Mouse (Mus musculus) heart, embryonic 12.5 days (tissue): ENCODE data around the gene Tex19.2. TPM values are rescaled to one million over a fixed set of nuclear protein-coding genes. Genes with fewer than 3 reads are reported as not detected.

ENCODE experiments used
- polyA plus RNA-seq: library from polyadenylated mRNA; unstranded; fragments of >200 nt; fragmentation: Nextera tagmentation; extraction: Ambion mirVana; gene quantifications from 2 replicates; pipeline ENCODE4 v1.2.1, GENCODE M21; 2016

The Tex19.2 gene
- polyA plus RNA-seq, 1 experiment from 2014 or later, result not detected

Other genes with a start within 250 kb of the Tex19.2 start
- 4.7 and 4.9 TPM in 2 replicates for gene Ccdc57, start 185.8 kb downstream of the Tex19.2 start, polyA plus RNA-seq
- gene Slc16a3, start 170.2 kb downstream of the Tex19.2 start, polyA plus RNA-seq, result 289 and 290 TPM in 2 replicates
- gene Csnk1d, start 127.3 kb downstream of the Tex19.2 start, polyA plus RNA-seq, result 94.7 and 95.4 TPM in 2 replicates
- gene Cd7, start 79.3 kb downstream of the Tex19.2 start, polyA plus RNA-seq, result not detected in 2 replicates
- not detected in 2 replicates for gene Sectm1b, start 55.1 kb downstream of the Tex19.2 start, polyA plus RNA-seq
- not detected in 2 replicates for gene Sectm1a, start 37.5 kb downstream of the Tex19.2 start, polyA plus RNA-seq
- 0.15 and 0.54 TPM in 2 replicates for gene Tex19.1, start 27.5 kb upstream of the Tex19.2 start, polyA plus RNA-seq
- not detected in 2 replicates for gene Uts2r, start 41.6 kb upstream of the Tex19.2 start, polyA plus RNA-seq
- gene Hexdc, start 85.8 kb upstream of the Tex19.2 start, polyA plus RNA-seq, result 7.8 and 8.4 TPM in 2 replicates
- 27.2 and 31.8 TPM in 2 replicates for gene Ogfod3, start 86.0 kb upstream of the Tex19.2 start, polyA plus RNA-seq
- 22.6 and 23.3 TPM in 2 replicates for gene Cybc1, start 110.6 kb upstream of the Tex19.2 start, polyA plus RNA-seq
- gene Narf, start 118.6 kb upstream of the Tex19.2 start, polyA plus RNA-seq, result 47.3 and 56.8 TPM in 2 replicates
- gene Foxk2, start 141.3 kb upstream of the Tex19.2 start, polyA plus RNA-seq, result 6.0 and 7.1 TPM in 2 replicates
- gene Wdr45b, start 235.8 kb upstream of the Tex19.2 start, polyA plus RNA-seq, result 69.9 and 71.2 TPM in 2 replicates